Mouse (Mus musculus) ES-E14 (cell line): ENCODE measurements at regions not wholly inside any gene's neighbourhood (a gene's known extent, or its start where the extent isn't known, plus 50 kb on each side); places are given as distances from the start of the nearest gene placed in this dataset.
"Not testable (repeated sequence)": the region's sequence is repeated elsewhere in the genome, so short reads cannot be mapped to it uniquely, and the experiment has no call there.

ENCODE experiments used
- DNase-seq: peaks from one replicate; pipeline ENCODE4 v3.0.0-alpha.2; 2013; ENCODE audit warnings: low read depth, low spot score
- H3K27ac ChIP-seq: 2 replicates; pipeline ENCODE4 v1.5.1; 2012; ENCODE audit warnings: low read depth, mild to moderate bottlenecking, low read length, moderate library complexity, mixed read lengths; ENCODE audit not compliant: poor library complexity, insufficient read depth, severe bottlenecking
- H3K36me3 ChIP-seq: 2 replicates; pipeline ENCODE4 v1.6.1; 2012; ENCODE audit warnings: mild to moderate bottlenecking, low read length, moderate library complexity, mixed read lengths; ENCODE audit not compliant: control insufficient read depth, poor library complexity, insufficient read depth, severe bottlenecking
- H3K4me1 ChIP-seq, 2 experiments: fragments of 150-350 bp in 1 of 2; sonication (generic) in 1 of 2; 2 replicates each; pipeline ENCODE4 v1.6.1; 2012; ENCODE audit warnings: low read length in 2 of 2, mild to moderate bottlenecking in 1 of 2, mixed read lengths in 1 of 2; ENCODE audit not compliant: control insufficient read depth in 2 of 2, insufficient read depth in 2 of 2, poor library complexity in 1 of 2
- H3K4me3 ChIP-seq, 2 experiments: fragments of 150-350 bp in 1 of 2; sonication (generic) in 1 of 2; 2 replicates each; pipeline ENCODE4 v1.5.1; 2012; ENCODE audit warnings: low read length in 2 of 2, low read depth in 1 of 2, mild to moderate bottlenecking in 1 of 2, mixed read lengths in 1 of 2; ENCODE audit not compliant: insufficient read depth in 1 of 2, poor library complexity in 1 of 2, severe bottlenecking in 1 of 2
- H3K9ac ChIP-seq: 2 replicates; pipeline ENCODE4 v1.6.1; 2012; ENCODE audit warnings: low read depth, mild to moderate bottlenecking, low read length, mixed read lengths; ENCODE audit not compliant: poor library complexity, insufficient read depth, severe bottlenecking
- H3K9me3 ChIP-seq: fragments of 150-350 bp; sonication (generic); 2 replicates; pipeline ENCODE4 v1.6.1; 2012; ENCODE audit warnings: low read depth, mild to moderate bottlenecking, low read length; ENCODE audit not compliant: control insufficient read depth, insufficient read depth
- CHD2 ChIP-seq: IDR thresholded peaks from 2 replicates; pipeline ENCODE4 v1.6.1; 2014; ENCODE audit warnings: mild to moderate bottlenecking, low read depth, low read length, inconsistent platforms
- HCFC1 ChIP-seq: IDR thresholded peaks from 2 replicates; pipeline ENCODE4 v1.6.1; 2012; ENCODE audit warnings: low read length, inconsistent platforms, borderline replicate concordance; ENCODE audit not compliant: insufficient read depth
- MAFK ChIP-seq: IDR thresholded peaks from 2 replicates; pipeline ENCODE4 v1.6.1; 2014; ENCODE audit warnings: mild to moderate bottlenecking, low read depth, low read length, inconsistent platforms; ENCODE audit not compliant: insufficient read depth
- ZC3H11A ChIP-seq: IDR thresholded peaks from 2 replicates; pipeline ENCODE4 v1.6.1; 2012; ENCODE audit warnings: low read depth, mild to moderate bottlenecking, inconsistent platforms, low read length, borderline replicate concordance
- ZNF384 ChIP-seq: IDR thresholded peaks from 2 replicates; pipeline ENCODE4 v1.6.1; 2012; ENCODE audit warnings: low read depth, low read length, inconsistent platforms
- in situ Hi-C, 2 experiments: fragments of 600-800 bp; cut with MboI; formaldehyde crosslinking; loops; one replicate each; pipeline ENCODE4 v1.15.1; 2025; ENCODE audit warnings: low sequenced_read_pairs in 2 of 2, inconsistent platforms in 1 of 2; ENCODE audit not compliant: unreplicated experiment in 2 of 2

DNA sequence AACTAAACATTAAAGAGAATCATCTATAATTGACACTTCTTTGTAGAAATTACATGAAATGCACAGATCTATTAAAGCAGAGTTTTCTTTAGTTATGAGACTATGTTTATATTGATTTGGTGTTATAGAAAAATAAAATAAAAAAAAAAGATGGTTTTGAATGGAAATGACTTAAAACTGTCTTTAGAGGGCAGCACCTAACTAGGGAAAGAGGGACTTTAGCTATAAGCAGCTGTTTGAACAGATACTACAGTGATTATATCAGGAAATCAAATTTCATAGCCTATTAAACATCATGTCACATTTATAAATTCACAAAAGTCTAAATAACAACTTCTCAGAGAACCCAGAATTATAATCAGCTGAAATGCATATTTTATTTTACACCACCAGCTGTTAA is 69.7 kb upstream of the Slitrk6 start:
- no peak overlapping the region for H3K9ac ChIP-seq
- no peaks in the 10 kb centered on the region for H3K4me1 ChIP-seq
- H3K9me3 ChIP-seq: no peaks in the 10 kb centered on the region
- no peak overlapping the region for H3K27ac ChIP-seq
- no peak for DNase-seq
- in situ Hi-C loops: no loop called here
- no peak for TF ChIP-seq MAFK
- TF ChIP-seq ZNF384: no peak
- no peak for TF ChIP-seq HCFC1
- TF ChIP-seq CHD2: no peak
- TF ChIP-seq ZC3H11A: no peak
- H3K36me3 ChIP-seq: no peaks in the 10 kb centered on the region
- H3K4me3 ChIP-seq: no peak overlapping the region

DNA sequence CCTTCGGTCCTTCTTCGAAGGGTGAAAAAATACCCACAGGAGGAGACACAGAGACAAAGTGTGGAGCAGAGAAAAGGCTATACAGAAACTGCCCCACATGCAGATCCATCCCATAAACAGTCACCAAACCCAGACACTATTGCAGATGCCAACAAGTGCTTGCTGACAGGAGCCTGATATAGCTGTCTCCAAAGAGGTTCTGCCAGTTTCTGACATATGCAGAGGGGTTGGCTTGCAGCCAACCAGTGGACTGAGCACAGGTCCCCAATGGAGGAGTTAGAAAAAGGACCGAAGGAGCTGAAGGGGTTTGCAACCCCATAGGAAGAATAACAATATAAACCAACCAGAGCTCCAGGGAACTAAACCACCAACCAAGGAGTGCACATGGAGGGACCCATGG is 67.2 kb upstream of the Slitrk6 start:
- H3K9ac ChIP-seq, H3K4me3 ChIP-seq, H3K9me3 ChIP-seq, H3K4me1 ChIP-seq, DNase-seq, in situ Hi-C loops, H3K36me3 ChIP-seq, H3K27ac ChIP-seq: not testable (repeated sequence)
